Mouse (Mus musculus) stomach, embryonic 16.5 days (tissue): ENCODE results near the gene Kif1b. TPM values are rescaled to one million over a fixed set of nuclear protein-coding genes. Genes with fewer than 3 reads are reported as not detected.

Source experiments
- ATAC-seq: fragments of 200-750 bp; cut with Nextera tagmentation; 2 replicates; pipeline ENCODE4 v1.8.0; 2017; ENCODE audit warnings: moderate number of reproducible peaks, moderate TSS enrichment; ENCODE audit not compliant: insufficient read depth, low FRiP score
- H3K27ac ChIP-seq: fragments of 300-500 bp; sonication (generic); 2 replicates; pipeline ENCODE4 v1.5.1; 2014; ENCODE audit warnings: low read length
- H3K27me3 ChIP-seq: fragments of 300-500 bp; sonication (generic); 2 replicates; pipeline ENCODE4 v1.6.1; 2014; ENCODE audit warnings: low read length, control low read depth, mixed read lengths; ENCODE audit not compliant: control insufficient read depth, insufficient read depth
- H3K36me3 ChIP-seq: fragments of 300-500 bp; sonication (generic); 2 replicates; pipeline ENCODE4 v1.6.1; 2014; ENCODE audit warnings: low read length; ENCODE audit not compliant: control insufficient read depth, insufficient read depth
- H3K4me1 ChIP-seq: fragments of 300-500 bp; sonication (generic); 2 replicates; pipeline ENCODE4 v1.6.1; 2014; ENCODE audit warnings: low read length, control low read depth, mixed read lengths; ENCODE audit not compliant: control insufficient read depth, insufficient read depth
- H3K4me2 ChIP-seq: fragments of 300-500 bp; sonication (generic); 2 replicates; pipeline ENCODE4 v1.6.1; 2014; ENCODE audit warnings: low read depth, low read length, mixed read lengths
- H3K4me3 ChIP-seq: fragments of 300-500 bp; sonication (generic); replicated peaks from 2 replicates; pipeline ENCODE4 v1.5.1; 2014; ENCODE audit warnings: mild to moderate bottlenecking, low read length
- H3K9ac ChIP-seq: fragments of 300-500 bp; sonication (generic); 2 replicates; pipeline ENCODE4 v1.6.1; 2014; ENCODE audit warnings: low read length
- H3K9me3 ChIP-seq: fragments of 300-500 bp; sonication (generic); replicated peaks from 2 replicates; pipeline ENCODE4 v1.6.1; 2016; ENCODE audit warnings: low read length, control low read depth; ENCODE audit not compliant: control insufficient read depth
- WGBS: fragments of 180-500 bp; shearing (Covaris S2); extraction: QIAGEN DNeasy Blood & Tissue Kit; methylation state at CpG from one replicate; pipeline ENCODE4 v1.1.7; 2014; 5-methylcytosine and 5-hydroxymethylcytosine counted together
- polyA plus RNA-seq: library from polyadenylated mRNA; unstranded; fragments of >200 nt; fragmentation: Nextera tagmentation; extraction: Ambion mirVana; gene quantifications from 2 replicates; pipeline ENCODE4 v1.2.1, GENCODE M21; 2015

Gene Kif1b
- polyA plus RNA-seq, 1 experiment from 2014 or later, result 29.5 TPM

- Histone ChIP-seq H3K4me2 (no peak overlapping the region), H3K36me3 (peaks cover 10% of the 10 kb centered on the region), H3K4me1 (no peaks in the 10 kb centered on the region), H3K9me3 (no peaks in the 10 kb centered on the region), H3K27me3 (no peaks in the 10 kb centered on the region), H3K9ac (peak overlapping the region; percentile 21; the same call in 1 of the 2 replicates), H3K4me3 (no peak overlapping the region), H3K27ac (peak overlapping the region; percentile 75)
- WGBS, result 80% methylated on average over 7 of the region's 7 CpGs
- no peak for ATAC-seq
Observed at GRCm38 (mm10) chr4:149179160-149179559, 128.3 kb downstream of the Kif1b start.

- Histone ChIP-seq H3K27ac (peak overlapping the region; percentile 70), H3K4me2 (no peak overlapping the region), H3K36me3 (peaks cover 5% of the 10 kb centered on the region), H3K9ac (peak overlapping the region; percentile 46; the same call in 1 of the 2 replicates), H3K4me3 (no peak overlapping the region), H3K27me3 (no peaks in the 10 kb centered on the region), H3K4me1 (no peaks in the 10 kb centered on the region; the same call in 1 of the 2 replicates), H3K9me3 (no peaks in the 10 kb centered on the region)
- ATAC-seq, result peak; percentile 20; the same call in 1 of the 2 replicates
- WGBS, result 62% methylated on average over 7 of the region's 7 CpGs
Observed at GRCm38 (mm10) chr4:149178328-149178727, 129.2 kb downstream of the Kif1b start.

GRCm38 (mm10) chr4:149177046-149177445, 130.4 kb downstream of the Kif1b start:
- Histone ChIP-seq H3K36me3 (peaks cover 4% of the 10 kb centered on the region; the same call in 1 of the 2 replicates), H3K4me2 (no peak overlapping the region), H3K4me3 (no peak overlapping the region), H3K9ac (no peak overlapping the region), H3K9me3 (no peaks in the 10 kb centered on the region), H3K27me3 (no peaks in the 10 kb centered on the region), H3K4me1 (peaks cover 4% of the 10 kb centered on the region), H3K27ac (no peak overlapping the region)
- no peak for ATAC-seq
- WGBS, result 46% methylated on average over 5 of the region's 5 CpGs

- 62% methylated on average over 6 of the region's 6 CpGs for WGBS
- ATAC-seq, result no peak
- H3K9me3 ChIP-seq, result no peaks in the 10 kb centered on the region
Observed at GRCm38 (mm10) chr4:149176645-149177044, 130.8 kb downstream of the Kif1b start.

GRCm38 (mm10) chr4:149173661-149174060, 133.8 kb downstream of the Kif1b start:
- Histone ChIP-seq H3K27me3 (no peaks in the 10 kb centered on the region), H3K4me2 (no peak overlapping the region), H3K36me3 (no peaks in the 10 kb centered on the region), H3K27ac (no peak overlapping the region), H3K9ac (no peak overlapping the region), H3K9me3 (no peaks in the 10 kb centered on the region), H3K4me1 (peaks cover 8% of the 10 kb centered on the region), H3K4me3 (no peak overlapping the region)
- WGBS, result 86% methylated on average over 6 of the region's 6 CpGs
- ATAC-seq, result no peak

More at GRCm38 (mm10) chr4:149176645-149177044, 130.8 kb downstream of the Kif1b start:
- H3K9ac ChIP-seq, result no peak overlapping the region
- no peaks in the 10 kb centered on the region for H3K27me3 ChIP-seq
- no peak overlapping the region for H3K4me2 ChIP-seq
- H3K27ac ChIP-seq, result peak overlapping the region; percentile 3; the same call in 1 of the 2 replicates
- peaks cover 5% of the 10 kb centered on the region for H3K4me1 ChIP-seq
- peaks cover 4% of the 10 kb centered on the region; the same call in 1 of the 2 replicates for H3K36me3 ChIP-seq
- no peak overlapping the region for H3K4me3 ChIP-seq

GRCm38 (mm10) chr4:149172666-149173065, 134.8 kb downstream of the Kif1b start:
- Histone ChIP-seq H3K36me3 (no peaks in the 10 kb centered on the region), H3K9ac (0 out of 2 replicates have a peak overlapping the region, but pooled peaks have one; percentile 5), H3K9me3 (no peaks in the 10 kb centered on the region), H3K4me3 (no peak overlapping the region), H3K4me1 (peaks cover 8% of the 10 kb centered on the region), H3K27me3 (no peaks in the 10 kb centered on the region), H3K27ac (peak overlapping the region; percentile 79), H3K4me2 (no peak overlapping the region)
- ATAC-seq, result no peak
- WGBS, result 53% methylated on average over 2 of the region's 2 CpGs

GRCm38 (mm10) chr4:149172083-149172482, 135.4 kb downstream of the Kif1b start:
- Histone ChIP-seq H3K4me2 (no peak overlapping the region), H3K9me3 (no peaks in the 10 kb centered on the region), H3K27me3 (no peaks in the 10 kb centered on the region), H3K4me3 (no peak overlapping the region), H3K27ac (peak overlapping the region; percentile 92), H3K36me3 (no peaks in the 10 kb centered on the region), H3K9ac (peak overlapping the region; percentile 11; the same call in 1 of the 2 replicates), H3K4me1 (peaks cover 8% of the 10 kb centered on the region)
- ATAC-seq, result no peak
- whole genome bisulfite sequencing, result 74% methylated on average over 5 of the region's 5 CpGs

- Histone ChIP-seq H3K27ac (peak overlapping the region; percentile 92), H3K27me3 (no peaks in the 10 kb centered on the region), H3K36me3 (no peaks in the 10 kb centered on the region), H3K4me1 (peaks cover 8% of the 10 kb centered on the region), H3K4me3 (no peak overlapping the region), H3K4me2 (no peak overlapping the region), H3K9ac (no peak overlapping the region), H3K9me3 (no peaks in the 10 kb centered on the region)
- 42% methylated on average over 5 of the region's 5 CpGs for WGBS
- no peak for ATAC-seq
Observed at GRCm38 (mm10) chr4:149171581-149171981, 135.9 kb downstream of the Kif1b start.

GRCm38 (mm10) chr4:149170394-149170931, 137.0 kb downstream of the Kif1b start:
- Histone ChIP-seq H3K4me2 (0 out of 2 replicates have a peak overlapping the region, but pooled peaks have one; percentile 27), H3K4me3 (no peak overlapping the region), H3K36me3 (no peaks in the 10 kb centered on the region), H3K9ac (peak overlapping the region; percentile 23; the same call in 1 of the 2 replicates), H3K9me3 (no peaks in the 10 kb centered on the region), H3K4me1 (peaks cover 13% of the 10 kb centered on the region), H3K27me3 (no peaks in the 10 kb centered on the region), H3K27ac (peak overlapping the region; percentile 92)
- ATAC-seq, result peak; percentile 22; the same call in 1 of the 2 replicates
- 38% methylated on average over 7 of the region's 7 CpGs for WGBS
